Mouse (Mus musculus) kidney, postnatal 10 days (tissue): ENCODE results near the gene Trnp1.

Source experiments
- DNase-seq: peaks from one replicate; pipeline ENCODE4 v3.0.0; 2021; ENCODE audit warnings: mixed read lengths

Trnp1 gene

DNA sequence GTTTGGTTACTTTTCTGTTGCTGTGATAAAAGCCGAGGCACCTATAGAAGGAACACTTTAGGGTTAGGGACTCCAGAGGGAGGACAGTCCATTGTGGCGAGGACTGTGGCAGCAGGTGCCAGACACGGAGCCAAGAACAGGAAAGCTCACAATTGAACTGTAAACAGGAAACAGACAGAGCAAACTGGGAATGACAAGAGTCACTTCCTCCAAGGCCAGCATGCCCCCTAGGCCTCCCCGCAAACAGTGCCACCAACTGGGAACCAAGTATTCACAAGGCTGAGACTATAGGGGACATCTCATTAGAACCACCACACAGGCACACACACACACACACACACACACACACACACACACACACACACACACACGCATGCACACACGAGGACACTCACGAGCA is 45.9 kb downstream of the Trnp1 start:
- no peak for DNase-seq

DNA sequence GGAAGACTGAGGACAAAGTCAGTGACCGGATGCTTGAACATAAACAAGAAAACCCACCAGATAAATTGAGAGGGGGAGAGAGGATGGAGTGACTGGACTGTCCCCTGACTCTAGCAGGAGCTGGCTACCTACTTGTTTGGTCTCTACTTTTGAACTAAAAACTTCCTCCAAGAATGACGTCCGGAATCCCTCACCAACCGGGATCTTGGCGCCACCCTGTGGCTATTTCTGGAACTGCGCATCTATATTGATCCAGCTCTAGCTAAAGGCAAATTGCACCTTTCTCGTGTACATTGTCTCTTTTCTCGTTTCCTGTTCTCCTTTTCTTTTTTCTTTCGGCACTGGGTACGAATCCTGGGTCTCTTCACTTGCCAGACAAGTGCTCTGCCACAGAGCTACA is 46.8 kb downstream of the Trnp1 start:
- peak; percentile 92 for DNase-seq

DNA sequence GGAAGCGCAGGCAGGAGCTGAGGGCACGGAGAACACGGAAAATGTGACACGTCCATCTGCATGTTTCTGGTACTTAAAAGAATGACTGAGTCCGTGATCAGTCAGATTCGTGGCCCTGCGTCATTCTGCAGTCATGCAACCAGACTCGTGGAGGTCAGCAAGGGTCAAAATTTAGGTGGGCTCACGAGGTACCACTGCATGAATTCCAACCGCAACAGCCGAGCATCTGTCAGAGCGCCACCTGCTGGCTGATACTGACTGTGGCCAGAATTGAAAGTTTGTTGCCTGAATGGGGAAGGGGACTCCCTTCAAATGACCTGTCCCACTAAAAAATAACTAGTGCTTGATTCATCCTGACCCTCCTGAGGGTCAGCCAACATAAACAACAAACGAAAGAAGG is 48.6 kb downstream of the Trnp1 start:
- DNase-seq, result peak; percentile 74

DNA sequence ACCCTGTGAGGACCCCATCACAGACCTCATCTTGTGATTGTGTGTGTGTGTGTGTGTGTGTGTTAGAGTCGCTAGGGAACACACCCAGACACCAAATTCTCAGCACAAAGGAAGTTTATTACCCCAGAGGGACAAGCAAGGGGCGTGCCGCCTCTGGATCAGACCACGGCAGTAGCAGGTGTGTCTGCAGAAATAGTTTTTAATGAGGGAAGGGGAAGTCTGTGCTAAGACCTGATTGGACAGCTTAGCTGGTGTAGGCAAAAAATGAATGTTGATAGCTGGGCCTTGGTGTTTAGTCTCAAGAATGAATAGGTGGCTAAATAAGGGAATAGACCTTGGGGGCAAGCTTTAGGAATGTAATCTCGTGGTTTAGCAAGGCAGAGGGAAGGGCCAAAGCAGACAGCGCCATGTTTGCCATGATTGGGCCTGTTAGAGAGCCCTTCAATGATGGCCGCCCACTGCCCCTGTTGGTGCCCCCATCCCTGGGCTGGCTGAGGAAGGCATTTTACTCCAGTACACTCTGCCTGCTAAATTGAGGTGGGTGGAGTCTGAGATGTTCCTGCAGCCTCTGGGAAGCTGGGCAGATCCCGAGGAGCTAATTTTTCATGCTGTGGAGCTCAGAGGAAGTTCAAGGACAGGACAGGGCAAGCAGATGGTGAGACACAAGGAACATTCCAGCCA is 49.5 kb downstream of the Trnp1 start:
- DNase-seq, result no peak

DNA sequence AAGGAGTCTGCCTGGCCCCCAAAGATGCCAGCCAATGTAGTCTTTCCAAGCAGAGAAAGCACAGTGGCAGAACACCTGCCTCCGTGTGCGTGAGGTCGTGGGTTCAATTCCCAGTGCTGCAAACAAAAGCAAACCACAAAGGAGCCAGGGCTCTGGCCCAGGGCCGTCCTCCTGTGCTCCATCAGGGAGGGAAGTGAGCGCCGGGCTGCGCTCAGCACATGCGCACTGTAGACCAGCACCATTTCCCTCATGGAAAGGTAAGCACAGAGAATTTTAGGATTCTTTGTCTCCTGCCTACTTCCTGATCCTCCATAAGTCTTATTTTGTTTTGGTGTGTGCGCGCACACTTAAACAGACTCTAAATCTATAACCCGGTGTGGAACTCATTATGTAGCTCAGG is 50.4 kb downstream of the Trnp1 start:
- DNase-seq, result no peak

DNA sequence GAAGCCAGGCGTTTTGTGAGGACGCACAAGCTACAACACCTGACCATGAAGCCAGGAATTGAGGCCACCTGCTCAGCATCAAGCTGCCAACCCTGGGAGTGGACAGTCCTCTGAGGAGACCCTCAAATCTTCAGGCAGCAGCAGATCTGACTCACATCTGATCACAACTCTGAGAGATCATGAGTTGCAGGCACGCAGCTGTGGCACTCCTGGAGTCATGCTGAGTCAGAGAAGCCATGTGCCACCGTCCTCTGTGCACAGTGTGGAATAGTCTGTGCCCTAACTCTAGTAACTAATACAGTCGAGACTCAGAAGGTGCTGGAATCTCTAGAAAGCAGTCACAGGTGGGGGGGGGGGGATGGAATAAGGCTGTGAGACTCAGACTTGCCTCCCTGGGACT is 51.0 kb downstream of the Trnp1 start:
- no peak for DNase-seq

DNA sequence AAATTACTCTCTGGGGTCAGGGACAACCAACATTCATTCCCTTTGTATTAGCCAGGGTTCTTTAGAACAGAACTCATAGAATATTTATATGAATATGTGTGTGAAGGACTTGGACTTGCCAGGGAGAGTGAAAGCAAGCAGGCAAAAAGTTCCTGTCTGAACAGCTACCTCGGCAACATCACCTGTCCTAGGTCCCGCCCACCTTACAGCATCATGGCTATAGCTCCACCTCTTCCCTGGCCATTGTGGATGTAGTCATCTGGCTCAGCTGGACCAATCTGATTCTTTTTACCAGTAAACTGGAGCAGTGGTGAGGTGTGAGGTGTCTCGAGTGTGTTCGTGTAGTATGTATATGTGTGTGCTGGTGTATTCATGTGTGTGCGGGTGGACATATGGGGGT is 52.6 kb downstream of the Trnp1 start:
- DNase-seq, result no peak

DNA sequence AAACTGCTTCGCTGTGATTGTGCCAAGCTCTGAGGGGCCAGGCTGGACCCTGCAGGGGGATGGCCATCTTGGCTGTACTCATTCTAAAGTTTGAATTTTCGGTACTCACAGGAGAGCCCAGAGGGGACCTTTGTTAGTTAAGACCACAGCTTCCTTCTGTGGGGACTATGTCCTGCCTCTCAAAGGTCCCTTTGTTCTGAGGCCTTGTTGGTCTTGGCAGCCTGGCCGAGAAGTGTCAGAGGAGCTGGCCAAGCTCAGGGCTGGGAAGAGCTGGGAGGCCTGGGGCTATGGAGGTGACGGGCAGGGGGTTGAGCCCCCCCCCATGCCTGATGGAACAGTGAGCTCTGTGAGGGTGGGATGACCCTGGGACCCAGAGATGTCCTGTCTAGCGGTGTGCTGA is 55.3 kb downstream of the Trnp1 start:
- no peak for DNase-seq

DNA sequence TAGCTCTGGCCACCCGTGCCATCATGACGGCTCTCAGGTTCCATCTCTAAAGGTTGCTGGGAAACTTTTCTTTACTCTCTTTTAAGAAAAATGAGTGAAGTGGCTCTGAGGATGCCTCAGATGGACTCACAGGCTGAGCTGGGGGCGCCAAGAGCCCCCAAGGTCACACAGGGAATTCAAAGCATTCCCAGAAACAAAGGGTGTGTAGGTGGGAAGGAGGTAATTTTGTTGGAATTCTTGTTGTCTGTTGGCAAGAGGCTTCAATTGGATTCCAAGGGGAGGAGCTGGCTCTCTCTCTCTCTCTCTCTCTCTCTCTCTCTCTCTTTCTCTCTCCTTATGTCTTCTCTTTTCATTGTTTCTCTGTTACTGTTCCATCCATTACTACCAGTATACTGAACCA is 56.2 kb downstream of the Trnp1 start:
- no peak for DNase-seq
